Mouse (Mus musculus) C2C12 (cell line): ENCODE results near the gene Kansl1. TPM values are rescaled to one million over a fixed set of nuclear protein-coding genes. Genes with fewer than 3 reads are reported as not detected.

Experiments
- H3K27me3 ChIP-seq: one replicate; pipeline ENCODE4 v1.6.1; 2011; ENCODE audit not compliant: control insufficient read depth, insufficient read depth, insufficient read length
- H3K36me3 ChIP-seq: one replicate; pipeline ENCODE4 v1.6.1; 2011; ENCODE audit not compliant: control insufficient read depth, insufficient read depth
- H3K4me3 ChIP-seq: one replicate; pipeline ENCODE4 v1.5.1; 2011; ENCODE audit warnings: mild to moderate bottlenecking, control low read depth; ENCODE audit not compliant: poor library complexity, insufficient read depth, severe bottlenecking
- H3K79me2 ChIP-seq: one replicate; pipeline ENCODE4 v1.6.1; 2011; ENCODE audit not compliant: control insufficient read depth, insufficient read depth
- H3K79me3 ChIP-seq: one replicate; pipeline ENCODE4 v1.6.1; 2011; ENCODE audit warnings: low read depth, control low read depth
- H3ac ChIP-seq: one replicate; pipeline ENCODE3; 2011; ENCODE audit warnings: low read depth; ENCODE audit not compliant: control insufficient read depth, insufficient read length
- CEBPB ChIP-seq: IDR thresholded peaks from one replicate; pipeline ENCODE4 v1.6.1; 2011; ENCODE audit warnings: low read depth, mild to moderate bottlenecking, control low read depth, moderate library complexity
- CTCF ChIP-seq: IDR thresholded peaks from one replicate; pipeline ENCODE4 v1.5.1; 2011; ENCODE audit not compliant: control insufficient read depth, insufficient read depth, insufficient read length
- FOSL1 ChIP-seq: IDR thresholded peaks from one replicate; pipeline ENCODE4 v1.8.0; 2011; ENCODE audit warnings: mild to moderate bottlenecking, low read length; ENCODE audit not compliant: poor library complexity, insufficient read depth, severe bottlenecking
- MAX ChIP-seq: IDR thresholded peaks from one replicate; pipeline ENCODE4 v1.6.1; 2011; ENCODE audit warnings: mild to moderate bottlenecking, control low read depth
- MYOD1 ChIP-seq: IDR thresholded peaks from one replicate; pipeline ENCODE4 v1.6.1; 2011; ENCODE audit warnings: low read depth; ENCODE audit not compliant: control insufficient read depth, insufficient read length
- MYOG ChIP-seq: IDR thresholded peaks from one replicate; pipeline ENCODE4 v1.6.1; 2011; ENCODE audit not compliant: control insufficient read depth, insufficient read length; ENCODE audit errors: extremely low read depth
- USF1 ChIP-seq: IDR thresholded peaks from one replicate; pipeline ENCODE4 v1.6.1; 2011; ENCODE audit warnings: low read depth, mild to moderate bottlenecking, control low read depth, moderate library complexity
- polyA plus RNA-seq: library from polyadenylated mRNA; unstranded; fragments of >200 nt; fragmentation: generic; extraction: Trizol; gene quantifications from one replicate; pipeline ENCODE4 v1.2.1, GENCODE M21; 2012; ENCODE audit warnings: missing spikeins

The Kansl1 gene
- polyA plus RNA-seq, 1 experiment, result 14.5 TPM

GRCm38 (mm10) chr11:104436394-104436954, 32.2 kb downstream of the Kansl1 start:
- H3ac ChIP-seq, result no peak overlapping the region
- TF ChIP-seq MYOG, result no peak
- no peak for TF ChIP-seq FOSL1
- no peak for TF ChIP-seq CEBPB
- no peak for TF ChIP-seq MAX
- no peak for TF ChIP-seq MYOD1
- TF ChIP-seq CTCF, result no peak
- TF ChIP-seq USF1, result no peak
- peaks cover 84% of the 10 kb centered on the region for H3K79me3 ChIP-seq

GRCm38 (mm10) chr11:104435753-104436152, 32.9 kb downstream of the Kansl1 start:
- Histone ChIP-seq H3K79me3 (peaks cover 87% of the 10 kb centered on the region), H3K79me2 (peaks cover 90% of the 10 kb centered on the region), H3K36me3 (peaks cover 4% of the 10 kb centered on the region), H3ac (no peak overlapping the region), H3K4me3 (no peak overlapping the region), H3K27me3 (no peaks in the 10 kb centered on the region)
- TF ChIP-seq CTCF (no peak), USF1 (no peak), FOSL1 (no peak), MYOG (no peak), MAX (no peak), MYOD1 (no peak), CEBPB (no peak)

More at GRCm38 (mm10) chr11:104436394-104436954, 32.2 kb downstream of the Kansl1 start:
- Histone ChIP-seq H3K36me3 (peaks cover 4% of the 10 kb centered on the region), H3K79me2 (peaks cover 90% of the 10 kb centered on the region), H3K27me3 (no peaks in the 10 kb centered on the region), H3K4me3 (no peak overlapping the region)

DNA sequence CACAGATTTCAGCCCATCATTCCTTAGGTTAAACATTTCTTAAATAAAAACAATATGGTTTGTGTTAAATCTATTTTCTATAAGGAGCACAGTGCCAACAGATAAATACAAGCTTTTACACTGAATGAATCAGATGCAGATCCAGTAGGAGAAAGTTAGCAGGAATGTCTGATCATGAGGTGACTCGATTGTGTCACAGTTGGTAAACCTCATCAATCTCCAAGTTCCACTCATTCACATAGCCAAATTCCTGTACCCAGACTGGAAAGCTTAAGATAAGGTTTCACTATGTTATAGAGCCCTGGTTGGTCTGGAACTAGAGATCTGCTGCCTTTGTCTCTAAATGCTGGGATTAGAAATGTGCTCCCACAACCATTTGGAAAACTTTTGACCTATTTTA, 33.5 kb downstream of the Kansl1 start:
- Histone ChIP-seq H3K79me2 (peaks cover 90% of the 10 kb centered on the region), H3K27me3 (no peaks in the 10 kb centered on the region), H3K4me3 (no peak overlapping the region), H3ac (no peak overlapping the region), H3K79me3 (peaks cover 87% of the 10 kb centered on the region), H3K36me3 (peaks cover 4% of the 10 kb centered on the region)
- TF ChIP-seq MYOG (no peak), MAX (no peak), CEBPB (no peak), USF1 (no peak), CTCF (no peak), MYOD1 (no peak), FOSL1 (no peak)

DNA sequence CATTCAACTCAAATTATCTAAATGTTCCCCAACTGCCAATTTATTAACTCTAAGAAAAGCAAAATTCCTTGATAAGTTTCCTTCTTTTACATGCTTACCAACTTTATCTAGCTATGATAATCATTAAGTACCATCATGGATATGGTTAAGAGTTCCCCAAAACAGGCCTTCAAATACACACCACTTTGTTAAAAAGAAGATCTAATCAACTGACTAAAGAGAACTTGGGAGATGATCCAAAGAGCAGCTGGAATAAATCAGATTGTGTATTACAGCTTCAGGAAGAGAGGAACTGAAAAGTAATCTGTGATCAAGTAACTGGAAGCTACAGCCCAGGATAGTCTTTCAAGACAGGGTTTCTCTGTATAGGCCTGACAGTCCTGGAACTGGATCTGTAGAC, 36.4 kb downstream of the Kansl1 start:
- peaks cover 90% of the 10 kb centered on the region for H3K79me2 ChIP-seq
- peaks cover 12% of the 10 kb centered on the region for H3K36me3 ChIP-seq
- H3K79me3 ChIP-seq, result peaks cover 87% of the 10 kb centered on the region
- H3K27me3 ChIP-seq, result no peaks in the 10 kb centered on the region
- no peak overlapping the region for H3ac ChIP-seq
- H3K4me3 ChIP-seq, result no peak overlapping the region
- TF ChIP-seq MYOD1 (no peak), FOSL1 (no peak), CTCF (no peak), MYOG (no peak), MAX (no peak), CEBPB (no peak), USF1 (no peak)

DNA sequence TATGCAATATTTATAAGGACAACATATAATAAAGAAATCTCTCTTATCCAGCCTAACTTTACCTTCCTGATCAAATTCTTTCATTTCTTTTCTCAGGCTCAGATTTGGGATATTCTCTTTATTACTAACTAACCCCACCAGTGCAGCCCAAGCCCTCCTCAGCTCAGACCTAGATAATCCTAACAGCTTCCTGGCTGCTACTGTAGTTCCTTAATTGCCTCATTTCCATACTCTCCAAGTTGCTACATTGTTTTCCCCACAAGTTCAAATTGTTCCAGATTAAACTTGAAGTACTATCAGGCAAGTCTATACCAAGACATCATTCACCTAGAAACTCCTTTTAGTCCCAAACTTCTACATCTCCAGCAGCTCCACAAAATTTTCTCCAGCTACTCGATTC, 36.9 kb downstream of the Kansl1 start:
- Histone ChIP-seq H3ac (no peak overlapping the region), H3K79me3 (peaks cover 87% of the 10 kb centered on the region), H3K36me3 (peaks cover 13% of the 10 kb centered on the region), H3K79me2 (peaks cover 90% of the 10 kb centered on the region), H3K27me3 (no peaks in the 10 kb centered on the region), H3K4me3 (no peak overlapping the region)
- TF ChIP-seq MAX, result no peak
- no peak for TF ChIP-seq USF1
- no peak for TF ChIP-seq MYOG
- no peak for TF ChIP-seq CEBPB
- no peak for TF ChIP-seq MYOD1
- TF ChIP-seq FOSL1, result no peak
- no peak for TF ChIP-seq CTCF

GRCm38 (mm10) chr11:104424727-104425416, 43.8 kb downstream of the Kansl1 start:
- TF ChIP-seq CTCF, result no peak
- no peak for TF ChIP-seq MAX
- no peak for TF ChIP-seq FOSL1
- no peak for TF ChIP-seq MYOG
- no peak for TF ChIP-seq MYOD1
- TF ChIP-seq CEBPB, result no peak
- TF ChIP-seq USF1, result no peak
- H3K79me3 ChIP-seq, result peaks cover 97% of the 10 kb centered on the region
- no peaks in the 10 kb centered on the region for H3K27me3 ChIP-seq
- no peak overlapping the region for H3K4me3 ChIP-seq
- peaks cover 100% of the 10 kb centered on the region for H3K79me2 ChIP-seq
- no peak overlapping the region for H3ac ChIP-seq
- peaks cover 72% of the 10 kb centered on the region for H3K36me3 ChIP-seq
